Mouse (Mus musculus) ES-Bruce4 (cell line): ENCODE data around the gene Fjx1. TPM values are rescaled to one million over a fixed set of nuclear protein-coding genes. Genes with fewer than 3 reads are reported as not detected.

Experiments
- H3K27ac ChIP-seq: 2 replicates; pipeline ENCODE4 v1.5.1; 2012; ENCODE audit warnings: low read length, inconsistent platforms; ENCODE audit not compliant: insufficient read depth
- H3K27me3 ChIP-seq: 2 replicates; pipeline ENCODE4 v1.6.1; 2012; ENCODE audit warnings: mild to moderate bottlenecking, low read length, inconsistent platforms; ENCODE audit not compliant: control insufficient read depth, poor library complexity, insufficient read depth, severe bottlenecking
- H3K36me3 ChIP-seq: 2 replicates; pipeline ENCODE4 v1.6.1; 2012; ENCODE audit warnings: inconsistent platforms, mild to moderate bottlenecking, low read length, moderate library complexity; ENCODE audit not compliant: control insufficient read depth, poor library complexity, insufficient read depth, severe bottlenecking
- H3K4me1 ChIP-seq: one replicate; pipeline ENCODE4 v1.8.1; 2011; ENCODE audit warnings: low read length; ENCODE audit not compliant: control insufficient read depth, insufficient read depth
- H3K4me3 ChIP-seq: 2 replicates; pipeline ENCODE4 v1.5.1; 2011; ENCODE audit warnings: low read depth, mild to moderate bottlenecking, low read length
- H3K9ac ChIP-seq: 2 replicates; pipeline ENCODE4 v1.6.1; 2012; ENCODE audit warnings: low read depth, mild to moderate bottlenecking, inconsistent platforms; ENCODE audit not compliant: poor library complexity, severe bottlenecking
- H3K9me3 ChIP-seq: replicated peaks from 2 replicates; pipeline ENCODE4 v1.6.1; 2012; ENCODE audit warnings: mild to moderate bottlenecking, low read length, inconsistent platforms; ENCODE audit not compliant: control insufficient read depth, poor library complexity, insufficient read depth, severe bottlenecking
- CTCF ChIP-seq: IDR thresholded peaks from one replicate; pipeline ENCODE4 v1.8.1; 2011; ENCODE audit warnings: low read depth, low read length
- EP300 ChIP-seq: IDR thresholded peaks from 2 replicates; pipeline ENCODE4 v1.6.1; 2011; ENCODE audit warnings: low read depth, low read length; ENCODE audit not compliant: insufficient read depth
- POLR2A ChIP-seq: IDR thresholded peaks from one replicate; pipeline ENCODE4 v1.8.1; 2011; ENCODE audit warnings: low read length; ENCODE audit not compliant: insufficient read depth
- polyA plus RNA-seq: library from polyadenylated mRNA; stranded (reverse); fragments of >200 nt; gene quantifications from 2 replicates; pipeline ENCODE4 v1.2.4, GENCODE M21; 2011; ENCODE audit warnings: low read depth; ENCODE audit not compliant: missing spikeins, insufficient read depth, insufficient read length

Fjx1 gene
- polyA plus RNA-seq, 1 experiment, result 1.9 TPM

- TF ChIP-seq POLR2A, result no peak
- Histone ChIP-seq H3K36me3 (no peaks in the 10 kb centered on the region), H3K9ac (no peak overlapping the region), H3K4me1 (no peaks in the 10 kb centered on the region), H3K9me3 (no peaks in the 10 kb centered on the region), H3K27ac (no peak overlapping the region), H3K27me3 (no peaks in the 10 kb centered on the region), H3K4me3 (no peak overlapping the region)
Measured at GRCm38 (mm10) chr2:102433879-102434278, 18.4 kb downstream of the Fjx1 start.

- Histone ChIP-seq H3K36me3 (no peaks in the 10 kb centered on the region), H3K4me3 (no peak overlapping the region), H3K27ac (no peak overlapping the region), H3K9me3 (no peaks in the 10 kb centered on the region), H3K9ac (no peak overlapping the region), H3K27me3 (no peaks in the 10 kb centered on the region), H3K4me1 (no peaks in the 10 kb centered on the region)
- TF ChIP-seq CTCF (no peak), EP300 (no peak), POLR2A (no peak)
Measured at GRCm38 (mm10) chr2:102431084-102431483, 21.2 kb downstream of the Fjx1 start.

GRCm38 (mm10) chr2:102427974-102428373 is 24.3 kb downstream of the Fjx1 start:
- H3K27ac ChIP-seq, result no peak overlapping the region
- no peaks in the 10 kb centered on the region for H3K9me3 ChIP-seq
- H3K27me3 ChIP-seq, result no peaks in the 10 kb centered on the region
- H3K36me3 ChIP-seq, result no peaks in the 10 kb centered on the region
- H3K4me3 ChIP-seq, result no peak overlapping the region
- H3K4me1 ChIP-seq, result no peaks in the 10 kb centered on the region
- no peak overlapping the region for H3K9ac ChIP-seq
- TF ChIP-seq POLR2A (no peak), CTCF (no peak), EP300 (no peak)

GRCm38 (mm10) chr2:102426434-102426833 is 25.9 kb downstream of the Fjx1 start:
- no peaks in the 10 kb centered on the region for H3K4me1 ChIP-seq
- H3K9me3 ChIP-seq, result no peaks in the 10 kb centered on the region
- TF ChIP-seq POLR2A, result no peak
- TF ChIP-seq CTCF, result no peak
- no peak for TF ChIP-seq EP300
- no peaks in the 10 kb centered on the region for H3K27me3 ChIP-seq
- H3K4me3 ChIP-seq, result no peak overlapping the region
- no peak overlapping the region for H3K9ac ChIP-seq
- H3K36me3 ChIP-seq, result no peaks in the 10 kb centered on the region
- no peak overlapping the region for H3K27ac ChIP-seq

GRCm38 (mm10) chr2:102416149-102416743 is 36.1 kb downstream of the Fjx1 start:
- no peak for TF ChIP-seq CTCF
- TF ChIP-seq EP300, result no peak
- no peak for TF ChIP-seq POLR2A
- H3K4me3 ChIP-seq, result no peak overlapping the region
- H3K9ac ChIP-seq, result no peak overlapping the region
- H3K36me3 ChIP-seq, result no peaks in the 10 kb centered on the region
- H3K9me3 ChIP-seq, result no peaks in the 10 kb centered on the region
- H3K4me1 ChIP-seq, result no peaks in the 10 kb centered on the region
- H3K27me3 ChIP-seq, result no peaks in the 10 kb centered on the region
- no peak overlapping the region for H3K27ac ChIP-seq

- Histone ChIP-seq H3K9me3 (no peaks in the 10 kb centered on the region), H3K9ac (no peak overlapping the region), H3K4me1 (no peaks in the 10 kb centered on the region), H3K27ac (no peak overlapping the region), H3K36me3 (no peaks in the 10 kb centered on the region), H3K4me3 (no peak overlapping the region), H3K27me3 (no peaks in the 10 kb centered on the region)
- TF ChIP-seq EP300 (no peak), CTCF (no peak), POLR2A (no peak)
Measured at GRCm38 (mm10) chr2:102412738-102413137, 39.6 kb downstream of the Fjx1 start.
